Mouse (Mus musculus) heart, postnatal 4 days (tissue): ENCODE measurements around the gene Ilkap. TPM values are rescaled to one million over a fixed set of nuclear protein-coding genes. Genes with fewer than 3 reads are reported as not detected.

ENCODE experiments used
- DNase-seq: peaks from one replicate; pipeline ENCODE4 v3.0.0; 2021
- total RNA-seq, 2 experiments: library from RNA; stranded (reverse); gene quantifications; 2 replicates each; pipeline ENCODE4 v1.2.3; 2021

Ilkap gene
- total RNA-seq, 2 experiments from 2014 or later, result 58.2 to 59.1 TPM

- DNase-seq, result no peak
Observed at GRCm38 (mm10) chr1:91356105-91356504, 42.5 kb downstream of the Ilkap start.

GRCm38 (mm10) chr1:91352277-91352676 lies 46.3 kb downstream of the Ilkap start:
- no peak for DNase-seq

- no peak for DNase-seq
Observed at GRCm38 (mm10) chr1:91351249-91351648, 47.4 kb downstream of the Ilkap start.

DNA sequence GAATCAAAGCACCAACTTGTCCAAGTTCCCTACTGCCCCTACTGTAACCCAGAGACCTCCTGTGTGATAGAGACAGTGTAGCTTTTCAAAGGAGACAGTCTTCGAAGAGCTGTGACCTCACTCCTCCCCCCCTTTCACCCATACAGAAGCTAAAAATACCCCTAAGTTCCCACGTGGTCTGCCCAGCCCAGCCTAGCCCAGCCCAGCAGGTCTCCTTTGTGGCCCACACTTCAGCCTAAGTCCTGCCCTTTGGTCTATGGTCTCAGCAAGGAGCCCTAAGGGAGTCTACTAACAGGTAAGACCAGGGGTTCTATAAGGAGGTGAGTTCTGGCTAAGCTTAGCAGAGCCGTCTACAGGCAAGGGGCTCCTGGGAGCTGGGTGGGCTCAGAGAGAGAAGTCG lies 47.8 kb downstream of the Ilkap start, which contains the start of gene Klhl30:
Gene Klhl30 (plus strand): TSS at position 176 of the 400 bp plus-strand sequence.
- DNase-seq, result peak; percentile 57

DNA sequence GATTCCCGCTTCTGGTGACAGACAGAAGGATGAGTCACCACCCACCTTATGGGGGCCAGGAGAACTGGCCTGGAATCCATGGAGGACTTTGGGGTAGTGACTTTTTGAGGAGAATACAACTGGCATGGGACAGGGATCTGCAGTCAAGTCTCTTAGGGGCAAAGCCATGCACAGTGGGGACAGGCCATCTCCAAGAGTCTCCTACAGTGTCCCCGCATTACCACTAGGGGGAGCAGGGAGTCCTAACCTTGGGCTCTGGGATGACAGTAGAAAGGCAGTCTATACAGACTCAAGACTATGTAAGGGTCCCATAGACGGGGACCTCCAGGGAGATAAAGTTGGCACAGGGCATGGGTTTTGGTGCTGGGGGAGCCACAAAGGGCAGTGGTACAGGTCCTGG lies 51.7 kb downstream of the Ilkap start:
- DNase-seq, result peak; percentile 78

GRCm38 (mm10) chr1:91344921-91345685 lies 53.5 kb downstream of the Ilkap start:
- peak; percentile 36 for DNase-seq

DNA sequence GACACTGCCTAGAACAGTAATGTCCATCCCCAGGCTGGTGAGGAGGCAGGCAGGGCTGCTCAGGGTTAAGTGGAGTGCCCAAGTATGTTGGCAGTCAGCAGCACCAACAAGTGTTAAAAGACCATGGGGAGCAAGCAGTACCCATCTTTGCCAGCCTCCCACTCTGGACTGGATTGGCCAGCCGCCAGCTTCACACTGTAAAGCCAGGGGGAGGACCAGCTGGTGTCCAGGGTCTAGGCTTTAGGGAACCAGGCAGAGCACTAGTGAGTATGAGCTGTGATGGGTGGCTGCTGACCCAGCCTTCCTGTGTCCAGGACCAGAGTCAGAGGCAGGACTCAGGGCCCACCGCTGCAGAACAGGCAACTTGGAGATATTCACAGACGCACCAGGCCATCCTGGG lies 54.6 kb downstream of the Ilkap start:
- DNase-seq, result peak; percentile 28

GRCm38 (mm10) chr1:91337355-91337754 lies 61.3 kb downstream of the Ilkap start:
- no peak for DNase-seq

GRCm38 (mm10) chr1:91333582-91333981 lies 65.0 kb downstream of the Ilkap start:
- DNase-seq, result no peak

GRCm38 (mm10) chr1:91332102-91332501 lies 66.5 kb downstream of the Ilkap start:
- DNase-seq, result no peak

GRCm38 (mm10) chr1:91325488-91326042 lies 73.0 kb downstream of the Ilkap start:
- no peak for DNase-seq

DNA sequence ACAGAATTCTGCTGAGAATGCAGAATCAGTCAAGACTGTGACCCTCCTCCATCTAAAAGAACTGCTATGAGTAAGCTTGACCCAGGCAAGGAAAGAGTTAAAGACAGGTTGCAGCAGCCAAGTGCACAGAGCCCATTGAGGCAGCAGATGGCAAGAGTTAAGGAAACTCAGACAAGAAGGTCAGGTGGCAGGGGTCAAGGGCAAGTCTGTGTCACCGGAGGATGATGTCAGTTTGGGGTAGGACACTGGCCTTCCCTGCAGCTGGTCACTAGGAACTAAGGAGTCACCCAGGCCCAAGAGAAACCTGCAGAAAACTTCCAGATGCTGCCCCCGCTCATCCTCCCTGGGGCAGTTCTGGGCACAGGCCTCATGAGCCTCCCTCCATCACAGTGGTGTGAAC lies 74.0 kb downstream of the Ilkap start:
- DNase-seq, result no peak

Other genes with a start within 250 kb of the Ilkap start
- gene Ramp1, start 219.0 kb downstream of the Ilkap start, total RNA-seq, result 10 to 100 TPM; 24.3 to 26.8 TPM
- 10 to 100 TPM; 49.3 to 55.0 TPM for gene Ube2f, start 148.5 kb downstream of the Ilkap start, total RNA-seq
- 10 to 100 TPM; 14.4 to 17.5 TPM for gene Scly, start 100.5 kb downstream of the Ilkap start, total RNA-seq
- under 1 TPM; 0.14 to 0.18 TPM for gene Espnl, start 76.7 kb downstream of the Ilkap start, total RNA-seq
- 10 to 100 TPM; 51.2 to 55.4 TPM for gene Klhl30, start 47.8 kb downstream of the Ilkap start, total RNA-seq
- 1 to 10 TPM; 1.1 to 1.4 TPM for gene Erfe, start 32.4 kb downstream of the Ilkap start, total RNA-seq
- gene Hes6, start 15.2 kb upstream of the Ilkap start, total RNA-seq, result 10 to 100 TPM; 29.6 to 30.6 TPM
- 10 to 100 TPM in 1 of 2 experiments, 1 to 10 TPM in 1; 8.5 to 11.2 TPM for gene Per2, start 60.5 kb upstream of the Ilkap start, total RNA-seq
- 1 to 10 TPM; 4.3 to 4.6 TPM for gene Traf3ip1, start 95.8 kb upstream of the Ilkap start, total RNA-seq
- gene Asb1, start 141.7 kb upstream of the Ilkap start, total RNA-seq, result 10 to 100 TPM; 17.5 to 18.2 TPM